ENCODE assay signal across 17 mouse cellular contexts in the genomic region with DNA sequence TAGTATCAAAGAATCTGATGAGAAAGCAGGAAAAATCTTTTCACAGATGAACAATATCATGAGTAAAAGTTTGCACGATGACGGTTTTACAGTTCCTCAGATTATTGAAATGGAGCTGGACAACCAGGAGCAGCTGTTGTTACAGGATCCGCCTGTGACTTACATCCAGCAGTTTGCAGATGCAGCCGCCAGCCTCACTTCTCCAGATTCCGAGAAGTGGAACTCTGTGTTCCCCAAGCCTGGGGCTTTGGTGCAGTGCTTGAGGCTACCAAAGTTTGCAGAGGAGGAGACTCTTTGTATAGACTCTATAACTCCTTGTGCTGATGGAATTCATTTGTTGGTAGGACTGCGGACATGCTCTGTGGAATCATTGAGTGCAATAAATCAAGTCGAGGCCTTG.
"Had no signal": no experiment of that assay in that cellular context is flagged by ENCODE, and none has a peak within 500 bp of the region (broad histone marks: within the 10 kb centered on the region; RNA-seq: fewer than 3 reads in every experiment).

No protein-coding gene starts in this region.

- H3K4me3 ChIP-seq: layer of hippocampus, adult 2 months; midbrain, embryonic 12.5 days; midbrain, embryonic 15.5 days; neural tube, embryonic 12.5 days; neural tube, embryonic 15.5 days had no signal

- H3K27me3 ChIP-seq: midbrain, embryonic 12.5 days; midbrain, embryonic 15.5 days; neural tube, embryonic 12.5 days; neural tube, embryonic 15.5 days had no signal

- H3K4me2 ChIP-seq: lung, embryonic 14.5 days; midbrain, embryonic 12.5 days; midbrain, embryonic 15.5 days; neural tube, embryonic 12.5 days; neural tube, embryonic 15.5 days had no signal

- H3K9me3 ChIP-seq: midbrain, embryonic 12.5 days; midbrain, embryonic 15.5 days; neural tube, embryonic 12.5 days; neural tube, embryonic 15.5 days had no signal

- DNase-seq: kidney, adult 2 months; kidney, postnatal 14 days; layer of hippocampus, adult 9-11 months; liver, postnatal 0 days; lung, embryonic 14.5 days; right cerebral cortex, postnatal 25 days; thymus, adult 18-20 months; thymus, postnatal 36 days had no signal

- H3K27ac ChIP-seq: layer of hippocampus, adult 2 months; liver, embryonic 14.5 days; macrophage; midbrain, embryonic 12.5 days; midbrain, embryonic 15.5 days; neural tube, embryonic 12.5 days; neural tube, embryonic 15.5 days had no signal

- H3K4me1 ChIP-seq: midbrain, embryonic 12.5 days; midbrain, embryonic 15.5 days; neural tube, embryonic 12.5 days; neural tube, embryonic 15.5 days had no signal

- H3K9ac ChIP-seq: liver, embryonic 14.5 days; liver, postnatal 0 days; lung, embryonic 14.5 days; midbrain, embryonic 12.5 days; midbrain, embryonic 15.5 days; neural tube, embryonic 12.5 days; neural tube, embryonic 15.5 days had no signal

- ATAC-seq: intestine, postnatal 0 days; liver, postnatal 0 days; lung, postnatal 0 days; midbrain, embryonic 15.5 days had no signal
